Mouse (Mus musculus) limb, embryonic 13.5 days (tissue): ENCODE measurements around the gene Sgsh. TPM values are rescaled to one million over a fixed set of nuclear protein-coding genes. Genes with fewer than 3 reads are reported as not detected.

Source experiments
- ATAC-seq: fragments of 200-750 bp; cut with Nextera tagmentation; 2 replicates; pipeline ENCODE4 v1.8.0; 2017; ENCODE audit warnings: low read depth, moderate number of reproducible peaks, moderate TSS enrichment; ENCODE audit not compliant: low FRiP score
- H3K27ac ChIP-seq: fragments of 300-500 bp; sonication (generic); 2 replicates; pipeline ENCODE4 v1.5.1; 2015; ENCODE audit warnings: inconsistent platforms, mild to moderate bottlenecking, moderate library complexity
- H3K27me3 ChIP-seq: fragments of 300-500 bp; sonication (generic); 2 replicates; pipeline ENCODE4 v1.6.1; 2015; ENCODE audit warnings: mild to moderate bottlenecking, inconsistent platforms
- H3K36me3 ChIP-seq: fragments of 300-500 bp; sonication (generic); 2 replicates; pipeline ENCODE4 v1.6.1; 2015; ENCODE audit warnings: inconsistent platforms, mild to moderate bottlenecking, moderate library complexity
- H3K4me1 ChIP-seq: fragments of 300-500 bp; sonication (generic); 2 replicates; pipeline ENCODE4 v1.6.1; 2015; ENCODE audit warnings: inconsistent platforms
- H3K4me2 ChIP-seq: fragments of 300-500 bp; sonication (generic); replicated peaks from 2 replicates; pipeline ENCODE4 v1.6.1; 2015; ENCODE audit warnings: inconsistent platforms, mild to moderate bottlenecking, moderate library complexity
- H3K4me3 ChIP-seq: fragments of 300-500 bp; sonication (generic); 2 replicates; pipeline ENCODE4 v1.5.1; 2015; ENCODE audit warnings: moderate library complexity, mild to moderate bottlenecking, inconsistent platforms
- H3K9ac ChIP-seq: fragments of 300-500 bp; sonication (generic); 2 replicates; pipeline ENCODE4 v1.6.1; 2015; ENCODE audit warnings: mild to moderate bottlenecking, inconsistent platforms
- H3K9me3 ChIP-seq: fragments of 300-500 bp; sonication (generic); 2 replicates; pipeline ENCODE4 v1.6.1; 2016; ENCODE audit warnings: inconsistent platforms
- WGBS: fragments of 180-500 bp; shearing (Covaris S2); methylation state at CpG from one replicate; pipeline ENCODE4 v1.1.7; 2015; 5-methylcytosine and 5-hydroxymethylcytosine counted together
- polyA plus RNA-seq: library from polyadenylated mRNA; unstranded; fragments of >200 nt; fragmentation: Nextera tagmentation; extraction: Ambion mirVana; gene quantifications from 2 replicates; pipeline ENCODE4 v1.2.1, GENCODE M21; 2015

Gene Sgsh
- polyA plus RNA-seq, 1 experiment from 2014 or later = 7.4 TPM

DNA sequence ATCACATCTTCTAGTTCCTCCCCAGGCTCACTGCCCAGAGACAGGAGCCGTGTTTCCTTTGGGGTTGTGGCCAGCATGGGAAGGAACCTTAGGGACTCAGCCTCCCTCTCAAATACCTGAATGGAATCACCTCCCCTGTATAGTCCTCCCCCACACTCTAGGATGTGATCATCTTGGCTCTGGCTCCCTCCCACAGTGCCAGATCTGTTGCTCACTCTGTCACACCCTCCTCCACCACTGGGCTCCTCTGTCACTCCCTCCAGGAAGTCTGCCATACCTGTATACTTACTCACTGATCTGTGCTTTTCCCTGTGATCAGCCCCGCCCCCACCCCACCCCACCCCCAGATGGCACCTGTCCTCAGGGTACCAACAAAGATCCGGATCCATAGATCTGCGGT lies 24.7 kb downstream of the Sgsh start:
- Histone ChIP-seq H3K9me3 (no peaks in the 10 kb centered on the region), H3K4me3 (no peak overlapping the region), H3K27me3 (peaks cover 12% of the 10 kb centered on the region; the same call in 1 of the 2 replicates), H3K27ac (no peak overlapping the region), H3K4me1 (no peaks in the 10 kb centered on the region), H3K4me2 (no peak overlapping the region), H3K36me3 (no peaks in the 10 kb centered on the region), H3K9ac (no peak overlapping the region)
- ATAC-seq = no peak
- WGBS = 77% methylated on average over 4 of the region's 4 CpGs

DNA sequence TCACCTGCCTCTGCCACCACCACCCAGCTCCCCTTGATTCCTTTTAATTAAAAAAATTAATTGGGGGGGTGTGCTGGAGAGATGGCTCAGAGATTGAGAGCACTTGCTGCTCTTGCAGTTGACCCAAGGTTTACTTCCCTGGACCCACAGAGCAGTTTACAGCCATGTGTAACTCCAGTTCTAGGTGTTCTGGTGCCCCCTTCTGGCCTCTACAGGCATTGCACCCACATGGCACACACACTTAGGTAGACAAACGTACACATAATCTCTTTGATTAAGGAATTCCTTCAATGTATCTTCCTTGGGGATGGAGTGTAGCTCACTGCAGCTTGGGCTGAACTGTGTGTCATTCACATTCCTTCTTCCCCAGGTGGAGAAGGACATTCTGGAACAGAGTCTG lies 30.3 kb downstream of the Sgsh start:
- Histone ChIP-seq H3K36me3 (no peaks in the 10 kb centered on the region), H3K4me2 (no peak overlapping the region), H3K27ac (no peak overlapping the region), H3K4me3 (no peak overlapping the region), H3K9ac (no peak overlapping the region), H3K9me3 (no peaks in the 10 kb centered on the region; the same call in 1 of the 2 replicates), H3K27me3 (peaks cover 9% of the 10 kb centered on the region; the same call in 1 of the 2 replicates), H3K4me1 (no peaks in the 10 kb centered on the region)
- WGBS = 68% methylated on average over 1 of the region's 1 CpGs
- no peak for ATAC-seq

DNA sequence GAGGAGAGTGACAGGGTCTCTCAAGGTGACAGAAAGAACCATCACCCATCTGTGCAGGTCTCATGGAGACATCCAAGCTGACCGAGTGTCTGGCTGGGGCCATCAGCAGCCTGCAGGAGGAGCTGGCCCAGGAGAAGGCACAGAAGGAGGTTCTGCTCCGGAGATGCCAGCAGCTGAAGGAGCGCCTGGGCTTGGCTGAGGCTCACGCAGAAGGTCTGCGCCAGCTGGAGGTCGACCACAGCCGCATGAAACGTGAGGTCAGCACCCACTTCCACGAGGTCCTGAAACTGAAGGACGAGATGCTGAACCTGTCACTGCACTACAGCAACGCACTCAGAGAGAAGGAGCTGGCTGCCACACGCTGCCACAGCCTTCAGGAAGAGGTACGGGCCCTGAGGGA lies 32.8 kb downstream of the Sgsh start:
- H3K36me3 ChIP-seq = no peaks in the 10 kb centered on the region

DNA sequence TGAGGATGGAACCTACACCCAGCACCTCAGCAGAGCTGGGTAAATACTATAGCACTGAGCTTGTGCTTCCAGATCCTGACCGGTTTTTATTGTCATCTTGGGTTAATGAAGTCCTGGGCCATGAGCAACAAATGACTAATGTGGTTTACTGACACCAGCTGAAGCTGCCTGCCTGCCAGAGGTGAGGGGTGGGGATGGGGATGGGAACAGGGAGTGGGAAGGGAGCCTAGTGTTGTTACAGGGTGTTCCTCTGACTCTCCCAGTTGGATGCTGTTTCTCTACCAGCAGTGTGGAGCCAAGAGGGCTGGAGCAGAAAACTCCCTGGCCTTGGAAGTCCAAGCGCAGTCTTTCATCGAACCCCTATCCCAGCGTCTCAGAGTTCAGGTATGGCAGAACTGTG lies 38.6 kb downstream of the Sgsh start:
- H3K9me3 ChIP-seq = no peaks in the 10 kb centered on the region
- no peak overlapping the region for H3K27ac ChIP-seq
- 82% methylated on average over 4 of the region's 4 CpGs for WGBS
- no peak for ATAC-seq
- no peak overlapping the region; the same call in 1 of the 2 replicates for H3K9ac ChIP-seq
- H3K36me3 ChIP-seq = no peaks in the 10 kb centered on the region
- no peak overlapping the region for H3K4me3 ChIP-seq
- no peaks in the 10 kb centered on the region for H3K4me1 ChIP-seq
- H3K4me2 ChIP-seq = no peak overlapping the region
- H3K27me3 ChIP-seq = no peaks in the 10 kb centered on the region

More for the DNA sequence above, 32.8 kb downstream of the Sgsh start:
- 80% methylated on average over 13 of the region's 13 CpGs for WGBS
- no peak for ATAC-seq
- 0 out of 2 replicates have a peak overlapping the region, but pooled peaks have one; percentile 31 for H3K9ac ChIP-seq
- no peak overlapping the region for H3K4me3 ChIP-seq
- H3K27me3 ChIP-seq = peaks cover 9% of the 10 kb centered on the region; the same call in 1 of the 2 replicates
- H3K4me2 ChIP-seq = no peak overlapping the region
- no peak overlapping the region for H3K27ac ChIP-seq
- H3K9me3 ChIP-seq = no peaks in the 10 kb centered on the region; the same call in 1 of the 2 replicates
- H3K4me1 ChIP-seq = no peaks in the 10 kb centered on the region

DNA sequence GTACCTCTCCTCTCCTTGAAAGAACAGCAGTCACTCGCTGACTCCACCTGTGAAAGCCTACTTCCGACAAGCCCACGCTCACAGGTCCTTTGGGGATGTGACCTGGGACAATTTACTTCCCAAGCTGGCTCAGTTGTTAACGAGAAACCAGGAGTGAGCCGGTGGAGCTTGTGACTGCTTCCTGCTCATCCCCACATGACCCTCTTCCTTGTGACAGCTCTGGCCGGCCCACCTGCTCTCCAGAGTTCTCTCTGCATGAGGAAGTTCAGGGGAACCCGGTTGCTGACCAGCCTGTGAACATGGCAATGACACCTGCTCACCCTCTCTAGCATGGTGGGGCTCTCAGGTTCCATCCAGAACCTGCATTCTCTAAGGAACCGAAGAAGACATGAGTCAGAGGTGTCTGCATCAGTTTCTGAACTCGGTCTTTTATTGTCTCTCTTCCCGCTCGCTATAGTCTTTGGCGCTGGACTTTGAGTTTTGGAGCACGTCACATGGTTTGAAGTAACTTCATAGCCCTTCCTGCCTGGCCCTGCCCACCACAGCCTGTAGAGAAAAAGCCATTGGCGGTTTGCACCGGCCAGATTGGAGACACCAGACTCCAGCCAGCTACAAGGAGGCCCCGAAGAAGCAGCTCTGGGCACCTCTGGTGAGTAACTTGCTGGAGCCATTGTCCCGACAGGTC lies 40.9 kb downstream of the Sgsh start:
- no peaks in the 10 kb centered on the region for H3K4me1 ChIP-seq
- H3K9me3 ChIP-seq = no peaks in the 10 kb centered on the region
- peaks cover 15% of the 10 kb centered on the region for H3K27me3 ChIP-seq
- no peak overlapping the region for H3K4me2 ChIP-seq
- no peak overlapping the region for H3K4me3 ChIP-seq
- no peak overlapping the region for H3K9ac ChIP-seq
- 73% methylated on average over 17 of the region's 17 CpGs for WGBS
- ATAC-seq = no peak
- no peaks in the 10 kb centered on the region for H3K36me3 ChIP-seq
- no peak overlapping the region for H3K27ac ChIP-seq

DNA sequence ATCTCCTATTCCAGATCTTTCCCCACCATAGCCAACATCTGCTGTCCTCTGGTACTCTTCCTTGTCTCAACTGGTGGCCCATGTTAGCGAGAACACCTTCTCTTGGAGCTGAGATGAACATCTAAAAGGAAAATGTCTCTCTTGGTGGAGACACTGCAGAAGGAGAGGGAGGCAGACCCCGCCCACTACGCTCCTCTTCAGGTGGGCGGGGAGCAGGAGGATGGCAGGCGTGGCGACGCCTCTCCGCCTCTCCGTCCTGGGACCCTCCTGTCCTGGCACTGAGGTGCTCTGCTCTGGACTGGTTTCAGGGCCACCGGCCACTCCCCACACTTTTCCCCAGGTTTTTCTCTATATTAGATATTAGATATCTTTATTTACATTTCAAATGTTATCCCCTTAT lies 44.7 kb downstream of the Sgsh start:
- Histone ChIP-seq H3K4me1 (peaks cover 16% of the 10 kb centered on the region), H3K4me3 (no peak overlapping the region), H3K36me3 (no peaks in the 10 kb centered on the region), H3K9ac (no peak overlapping the region), H3K27me3 (peaks cover 15% of the 10 kb centered on the region), H3K9me3 (no peaks in the 10 kb centered on the region), H3K27ac (no peak overlapping the region), H3K4me2 (no peak overlapping the region)
- WGBS = 16% methylated on average over 10 of the region's 10 CpGs
- no peak for ATAC-seq

DNA sequence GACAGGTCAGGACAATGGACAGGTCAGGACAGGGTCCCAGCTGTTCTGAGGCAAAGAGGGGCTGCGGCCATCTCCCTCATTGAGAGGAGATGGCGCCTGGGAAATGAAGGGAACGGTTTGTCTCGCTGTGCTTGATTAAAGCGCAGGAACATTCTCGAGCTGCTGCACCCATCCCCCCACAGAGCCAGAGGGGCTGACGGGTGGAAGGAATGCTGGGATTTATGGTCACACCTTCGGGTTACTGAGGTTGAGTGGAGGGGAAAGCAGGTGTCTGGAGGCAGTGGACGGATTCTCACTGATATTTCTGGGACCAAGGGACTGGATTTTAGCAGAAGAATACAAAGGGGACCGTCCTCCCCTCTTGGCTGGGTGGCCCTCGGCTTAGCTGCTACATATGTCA lies 47.4 kb downstream of the Sgsh start:
- Histone ChIP-seq H3K27ac (peak overlapping the region; percentile 45; the same call in 1 of the 2 replicates), H3K36me3 (no peaks in the 10 kb centered on the region), H3K4me2 (peak overlapping the region; percentile 38), H3K9ac (peak overlapping the region; percentile 43; the same call in 1 of the 2 replicates), H3K4me1 (peaks cover 16% of the 10 kb centered on the region), H3K4me3 (no peak overlapping the region), H3K27me3 (peaks cover 27% of the 10 kb centered on the region), H3K9me3 (no peaks in the 10 kb centered on the region)
- 11% methylated on average over 11 of the region's 11 CpGs for WGBS
- no peak for ATAC-seq

DNA sequence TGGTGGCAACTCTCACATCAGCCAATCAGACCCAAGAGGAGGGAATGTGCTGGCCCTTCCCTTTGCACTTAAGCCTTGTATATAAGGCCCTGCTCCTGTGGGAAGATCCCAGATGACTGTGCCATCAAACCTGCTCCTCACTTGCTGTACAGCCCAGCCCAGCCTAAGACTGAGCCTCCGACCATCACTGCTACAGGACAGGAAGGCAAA lies 47.8 kb downstream of the Sgsh start, which contains the start of gene Card14:
Gene Card14 (plus strand): TSS at position 111 of the 210 bp plus-strand sequence.
- 35% methylated on average over 1 of the region's 1 CpGs for WGBS
- H3K36me3 ChIP-seq = no peaks in the 10 kb centered on the region
- H3K4me1 ChIP-seq = peaks cover 16% of the 10 kb centered on the region
- ATAC-seq = no peak
- peaks cover 27% of the 10 kb centered on the region for H3K27me3 ChIP-seq
- H3K4me3 ChIP-seq = no peak within 1 kb of the TSS
- H3K27ac ChIP-seq = peak within 1 kb of the TSS; percentile 45; the same call in 1 of the 2 replicates
- H3K9ac ChIP-seq = peak within 1 kb of the TSS; percentile 43; the same call in 1 of the 2 replicates
- no peaks in the 10 kb centered on the region for H3K9me3 ChIP-seq
- peak within 1 kb of the TSS; percentile 38 for H3K4me2 ChIP-seq

DNA sequence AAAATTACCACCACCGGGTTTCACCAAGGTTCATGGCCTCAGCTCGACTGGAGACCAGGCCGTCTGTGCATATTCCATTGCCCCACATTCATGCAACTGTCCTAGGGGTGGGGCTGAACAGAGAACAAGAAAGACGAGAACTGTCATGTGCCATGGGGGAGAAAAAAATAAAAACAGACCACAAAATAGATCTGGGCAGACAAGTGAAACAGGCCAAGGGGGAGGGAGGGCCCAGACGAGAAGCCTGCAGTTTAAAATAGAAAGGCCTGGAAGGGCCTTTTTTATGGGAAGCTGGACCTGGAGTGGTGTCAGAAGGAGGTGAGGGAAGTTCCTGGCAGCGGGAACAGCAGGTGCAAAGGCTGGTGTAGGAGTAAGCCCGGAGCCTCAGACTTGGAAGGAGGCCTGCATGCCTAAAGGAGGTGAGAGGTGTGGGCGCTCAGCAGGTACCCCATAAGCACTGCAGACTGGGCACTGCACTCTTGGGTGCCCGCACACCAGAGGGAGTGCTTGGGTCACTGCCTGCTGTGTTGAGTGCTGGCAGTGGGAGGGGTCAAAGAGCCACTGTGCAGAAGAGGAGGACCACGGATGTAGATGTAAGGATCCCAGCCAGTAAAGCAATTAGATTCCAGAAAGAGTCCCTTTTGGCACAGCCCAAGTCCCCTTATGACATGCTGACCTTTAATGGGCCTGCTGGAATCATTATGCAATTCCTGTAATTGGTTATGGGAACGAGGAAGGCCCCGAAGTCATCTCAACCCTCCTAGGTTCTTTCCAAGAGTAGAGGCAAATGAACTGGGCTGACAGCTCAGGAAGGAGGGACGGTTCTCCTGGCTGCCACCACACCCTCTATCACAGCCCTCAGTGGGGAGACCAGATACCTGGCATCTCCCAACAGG lies 48.3 kb downstream of the Sgsh start:
- Histone ChIP-seq H3K27me3 (peaks cover 27% of the 10 kb centered on the region), H3K9me3 (no peaks in the 10 kb centered on the region), H3K4me2 (peak overlapping the region; percentile 38; the same call in 1 of the 2 replicates), H3K27ac (0 out of 2 replicates have a peak overlapping the region, but pooled peaks have one; percentile 45), H3K4me1 (peaks cover 16% of the 10 kb centered on the region), H3K36me3 (no peaks in the 10 kb centered on the region), H3K4me3 (no peak overlapping the region), H3K9ac (0 out of 2 replicates have a peak overlapping the region, but pooled peaks have one; percentile 43)
- WGBS = 46% methylated on average over 13 of the region's 13 CpGs
- no peak for ATAC-seq

DNA sequence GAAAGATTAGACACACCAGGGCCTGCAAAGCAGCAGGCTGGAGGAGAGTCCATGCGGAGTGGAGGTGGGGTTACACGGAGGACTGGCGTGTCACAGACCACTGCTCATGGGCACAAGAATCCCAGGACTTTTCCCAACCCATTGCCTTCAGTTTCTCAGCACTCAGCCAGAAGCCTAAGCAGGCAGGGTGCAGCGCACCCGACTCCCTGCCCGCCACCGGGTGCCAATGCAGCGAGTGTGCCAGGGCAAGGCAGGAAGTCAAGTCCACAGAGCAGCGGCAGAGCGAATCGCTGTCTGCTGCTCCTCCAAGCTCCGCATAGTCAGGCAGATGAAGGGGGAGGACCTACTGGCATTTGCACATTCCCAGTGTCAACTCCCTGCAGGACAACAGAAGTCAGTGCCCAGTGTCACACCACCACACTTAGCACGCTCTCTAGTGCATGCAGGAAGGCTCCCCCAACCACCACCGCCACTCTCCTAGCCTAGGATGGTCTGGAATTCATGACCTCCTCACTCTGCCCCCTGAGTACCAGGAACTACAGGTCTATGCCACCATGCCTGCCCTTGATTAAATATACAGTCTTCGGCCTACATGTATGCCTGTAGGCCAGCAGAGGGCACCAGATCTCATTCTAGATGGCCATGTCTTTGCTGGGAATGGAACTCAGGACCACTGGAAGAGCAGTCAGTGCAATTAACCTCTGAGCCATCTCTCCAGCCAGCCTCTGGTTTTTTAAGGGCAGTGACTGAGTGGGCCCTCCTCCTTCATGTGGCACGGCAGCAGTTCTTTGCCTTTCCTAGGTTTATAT lies 50.2 kb downstream of the Sgsh start:
- no peak overlapping the region for H3K27ac ChIP-seq
- WGBS = 40% methylated on average over 16 of the region's 16 CpGs

DNA sequence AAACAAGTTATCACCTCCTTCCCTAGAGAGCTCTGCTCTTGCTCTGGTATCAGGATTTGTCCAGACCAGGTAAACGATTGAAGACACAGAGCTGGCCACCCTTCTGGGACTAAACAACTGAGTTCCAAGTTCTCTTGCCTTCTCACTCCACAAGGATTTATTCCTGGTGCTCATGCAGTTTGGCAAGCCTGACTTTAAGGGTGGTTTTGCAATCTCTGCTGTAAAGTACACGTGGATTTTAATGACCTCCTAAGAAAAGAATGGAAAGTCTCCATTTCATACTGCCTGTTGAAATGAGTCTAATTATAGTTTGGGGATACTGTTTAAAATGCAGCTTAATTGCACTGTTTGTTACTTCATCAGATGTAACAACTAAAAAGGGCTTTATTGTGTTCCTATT lies 54.4 kb downstream of the Sgsh start:
- Histone ChIP-seq H3K9ac (peak overlapping the region; percentile 99), H3K27me3 (peaks cover 13% of the 10 kb centered on the region; the same call in 1 of the 2 replicates), H3K4me3 (peak overlapping the region; percentile 98), H3K4me2 (peak overlapping the region; percentile 86; the same call in 1 of the 2 replicates), H3K27ac (no peak overlapping the region), H3K4me1 (peaks cover 21% of the 10 kb centered on the region), H3K9me3 (no peaks in the 10 kb centered on the region), H3K36me3 (peaks cover 22% of the 10 kb centered on the region)
- 29% methylated on average over 2 of the region's 2 CpGs for WGBS
- ATAC-seq = no peak

More for the DNA sequence above, 50.2 kb downstream of the Sgsh start:
- no peak overlapping the region for H3K4me3 ChIP-seq
- peaks cover 17% of the 10 kb centered on the region; the same call in 1 of the 2 replicates for H3K27me3 ChIP-seq
- no peak for ATAC-seq
- peaks cover 25% of the 10 kb centered on the region for H3K4me1 ChIP-seq
- H3K9me3 ChIP-seq = no peaks in the 10 kb centered on the region
- H3K9ac ChIP-seq = no peak overlapping the region
- no peaks in the 10 kb centered on the region for H3K36me3 ChIP-seq
- no peak overlapping the region for H3K4me2 ChIP-seq
